Mouse (Mus musculus): Measurements from ENCODE around the gene Rdh11. TPM values are rescaled to one million over a fixed set of nuclear protein-coding genes. Genes with fewer than 3 reads are reported as not detected.

Rdh11 gene
- total RNA-seq, 2 experiments from 2014 or later, result 20.7 to 23.4 TPM

DNA sequence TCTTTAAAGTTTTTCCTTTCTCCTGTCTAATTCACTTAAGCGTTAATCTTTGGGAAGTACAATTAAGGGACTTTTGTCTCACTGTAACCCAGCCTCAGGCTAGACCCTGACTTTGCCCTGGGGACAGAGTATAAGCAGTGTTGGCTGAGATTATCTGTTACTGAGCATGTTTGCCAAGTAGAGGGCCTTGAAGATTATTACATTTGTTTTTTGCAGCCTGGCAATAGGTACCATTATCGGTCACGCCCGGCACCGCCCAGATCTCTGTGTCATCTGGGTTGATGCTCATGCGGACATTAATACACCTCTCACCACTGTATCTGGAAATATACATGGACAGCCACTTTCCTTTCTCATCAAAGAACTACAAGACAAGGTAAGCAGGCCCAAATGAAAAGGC, 42.4 kb downstream of the Rdh11 start:
- intact Hi-C loops (cut with DNase I), result no loop called here
- no peak for DNase-seq (ENCODE audit: low spot score in 2 of 2)

DNA sequence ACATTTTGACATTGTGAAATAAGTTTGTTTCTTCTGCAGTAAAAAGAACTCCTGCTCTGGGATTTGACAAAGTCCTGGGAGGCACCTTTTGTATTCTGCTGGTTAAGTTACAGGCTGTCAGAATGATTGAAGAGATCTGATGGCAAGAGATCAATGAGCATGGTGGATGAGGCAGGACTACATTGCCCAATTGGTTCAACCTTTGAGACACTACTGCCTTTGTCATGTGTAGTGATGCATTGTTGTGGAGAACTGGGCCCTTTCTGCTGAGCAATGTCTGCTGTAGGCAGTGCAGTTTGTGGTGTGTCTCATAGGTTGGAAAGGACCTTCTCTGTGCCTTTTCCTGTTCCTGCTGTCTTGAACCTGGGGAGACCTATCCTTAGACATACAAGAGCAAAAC, 50.7 kb downstream of the Rdh11 start:
- no peak for DNase-seq (ENCODE audit: low spot score in 2 of 2)
- intact Hi-C loops (cut with DNase I), result no loop called here

DNA sequence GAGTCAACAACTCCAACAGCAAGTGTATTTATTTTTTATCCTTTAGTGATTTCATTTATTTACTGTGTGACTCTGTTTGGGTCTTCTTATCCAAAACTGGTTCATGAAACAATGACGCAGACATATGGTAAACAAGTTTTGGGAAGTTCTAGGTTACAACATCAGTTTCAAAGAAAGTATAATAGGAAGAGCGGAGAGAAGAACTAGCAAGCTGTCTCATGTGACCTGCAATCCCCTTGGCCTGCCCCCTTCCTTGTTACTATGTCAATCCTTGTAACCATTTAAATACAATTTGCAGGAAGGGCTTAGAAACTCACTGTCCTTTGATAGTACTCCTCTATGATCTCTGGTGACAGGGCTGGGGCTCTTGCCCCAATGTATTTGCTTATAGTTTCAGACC, 51.3 kb downstream of the Rdh11 start:
- DNase-seq (ENCODE audit: low spot score in 2 of 2), result no peak
- intact Hi-C loops (cut with DNase I), result no loop called here

DNA sequence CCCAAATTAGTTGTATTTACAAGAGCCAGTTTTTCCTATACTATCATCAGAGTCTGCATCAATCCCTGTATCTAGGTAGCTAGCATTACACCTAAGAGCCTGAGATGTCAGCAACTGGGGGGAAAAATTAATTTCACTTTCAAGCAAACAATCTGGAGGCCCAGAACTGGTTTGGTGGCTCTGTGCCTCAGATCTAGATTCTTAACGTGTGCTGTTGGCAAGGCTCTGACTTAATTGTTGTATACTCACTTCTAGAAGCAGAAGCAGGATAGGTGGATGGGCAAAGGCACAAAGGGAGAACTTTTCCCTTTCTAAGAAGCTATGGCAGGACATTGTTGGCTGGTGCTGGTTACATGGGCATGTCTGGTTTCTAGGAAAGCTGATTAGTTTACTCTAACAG, 52.7 kb downstream of the Rdh11 start:
- intact Hi-C loops (cut with DNase I), result no loop called here
- DNase-seq (ENCODE audit: low spot score in 2 of 2), result no peak

DNA sequence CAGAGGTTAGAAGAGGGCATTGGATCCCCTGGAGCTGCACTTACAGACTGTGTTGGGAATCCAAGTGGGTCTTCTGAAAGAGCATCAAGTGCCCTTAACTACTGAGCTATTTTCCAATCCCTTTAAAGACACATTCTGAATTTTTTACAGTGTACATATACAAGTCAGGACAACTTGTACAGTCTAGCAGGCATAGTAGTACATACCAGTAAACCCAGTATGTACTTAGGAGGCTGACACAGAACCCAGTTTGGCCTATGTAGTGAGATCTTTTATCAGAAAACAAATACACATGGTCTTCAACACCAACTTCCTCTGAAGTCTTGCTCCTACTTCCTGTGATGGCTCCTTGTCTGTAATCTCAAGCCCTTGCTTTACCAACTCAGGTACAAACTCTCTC, 53.1 kb downstream of the Rdh11 start:
- intact Hi-C loops (cut with DNase I), result no loop called here

DNA sequence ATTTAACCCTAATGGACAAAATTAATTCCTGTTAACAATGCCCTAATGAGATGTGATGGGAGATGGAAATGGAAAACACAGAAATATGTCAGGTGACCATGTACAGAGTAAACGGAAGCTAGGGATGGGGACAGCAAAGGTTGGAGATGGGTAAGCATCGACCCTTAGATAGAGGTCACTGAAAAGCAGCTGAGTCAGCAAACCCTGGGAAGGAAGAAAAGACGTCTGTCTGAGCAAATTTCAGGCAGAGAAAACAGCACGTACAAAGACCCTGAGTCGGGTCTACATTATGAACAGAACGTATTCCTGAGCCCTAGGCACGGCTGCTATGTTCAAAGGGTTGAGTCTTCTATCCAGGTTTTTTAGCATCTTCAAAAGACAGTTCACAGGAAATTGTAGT, 55.1 kb downstream of the Rdh11 start:
- intact Hi-C loops (cut with DNase I), result no loop called here
- DNase-seq (ENCODE audit: low spot score in 2 of 2), result no peak

More for the DNA sequence above, 53.1 kb downstream of the Rdh11 start:
- DNase-seq (ENCODE audit: low spot score in 2 of 2), result no peak

DNA sequence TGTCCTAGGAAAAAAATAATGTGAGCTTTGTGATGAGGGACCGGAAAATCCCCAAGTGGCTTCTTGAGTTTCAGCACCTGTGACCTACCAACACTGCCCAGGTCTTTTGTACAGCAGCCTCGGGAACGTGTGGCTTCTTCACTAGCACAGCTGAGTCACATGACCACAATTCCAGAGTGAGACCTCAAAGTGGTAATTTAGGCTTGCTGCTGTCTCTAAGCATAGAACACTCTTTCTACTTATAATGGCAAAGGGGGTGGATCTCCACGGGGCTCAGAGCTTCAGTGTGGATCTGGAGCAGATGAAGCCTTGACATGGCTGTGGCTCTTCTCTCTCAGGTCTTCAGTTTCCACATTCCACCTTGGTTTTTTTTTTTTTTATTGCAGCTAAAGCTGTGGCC, 57.0 kb downstream of the Rdh11 start:
- intact Hi-C loops (cut with DNase I), result no loop called here
- DNase-seq (ENCODE audit: low spot score in 2 of 2), result peak in 1 of 2 experiments; percentile 11

DNA sequence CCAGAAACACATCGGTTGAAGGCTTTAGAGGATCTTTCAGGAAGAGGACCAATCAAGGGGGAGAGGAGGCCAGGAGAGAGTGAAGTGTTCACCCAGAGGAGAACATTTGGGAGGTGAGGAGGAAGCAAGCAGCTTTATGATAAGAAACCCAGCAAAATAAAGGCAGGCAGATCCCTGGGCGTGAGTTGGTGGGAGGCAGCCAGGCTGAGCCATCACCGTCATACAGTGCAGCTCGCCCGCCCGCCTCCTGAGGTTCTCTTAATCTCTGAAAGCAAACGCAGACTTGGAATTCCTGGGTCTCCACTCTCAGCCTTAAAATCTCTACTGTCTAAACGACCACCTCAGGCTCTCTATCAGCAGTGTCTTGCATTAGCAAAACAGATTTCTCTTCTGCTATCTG, 57.4 kb downstream of the Rdh11 start:
- intact Hi-C loops (cut with DNase I), result no loop called here
- peak; percentile 8 to 23 for DNase-seq (ENCODE audit: low spot score in 2 of 2)

DNA sequence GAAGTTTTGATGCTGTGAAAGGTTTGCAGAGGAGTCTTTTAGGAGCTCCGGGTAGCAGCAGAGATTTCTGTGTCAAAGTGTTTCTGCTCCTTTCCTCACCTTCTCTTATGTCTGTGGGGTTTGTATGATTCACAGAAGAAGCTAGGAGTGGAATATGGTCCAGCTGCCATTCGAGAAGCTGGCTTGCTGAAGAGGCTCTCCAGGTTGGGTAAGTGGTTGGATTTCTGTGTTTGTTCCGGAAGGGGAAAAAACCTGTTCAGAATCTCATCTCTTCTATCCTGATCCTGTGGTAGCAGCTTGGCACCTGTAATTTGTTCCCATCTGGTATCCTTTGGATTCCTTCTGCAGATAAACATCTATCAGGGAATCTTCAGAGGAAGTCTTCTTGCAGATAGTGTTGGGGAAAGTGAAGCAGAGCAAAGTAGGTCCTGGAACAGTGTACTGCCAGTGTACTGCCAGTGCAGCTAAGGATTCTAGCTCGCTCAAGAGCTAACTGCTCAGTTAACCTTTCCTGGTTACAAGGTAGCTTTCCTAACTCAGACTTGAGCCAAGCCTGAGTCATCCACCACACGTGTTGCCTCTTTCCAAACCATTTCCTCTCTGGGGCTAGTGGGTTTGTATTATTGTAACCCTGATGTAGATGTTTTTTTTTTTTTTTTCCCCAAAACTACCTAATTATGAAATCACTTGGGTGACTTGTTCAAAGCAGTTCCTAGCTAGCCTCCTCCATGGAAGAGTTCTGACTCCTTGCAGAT, 60.2 kb downstream of the Rdh11 start:
- intact Hi-C loops (cut with DNase I), result no loop called here
- DNase-seq (ENCODE audit: low spot score in 2 of 2), result no peak

DNA sequence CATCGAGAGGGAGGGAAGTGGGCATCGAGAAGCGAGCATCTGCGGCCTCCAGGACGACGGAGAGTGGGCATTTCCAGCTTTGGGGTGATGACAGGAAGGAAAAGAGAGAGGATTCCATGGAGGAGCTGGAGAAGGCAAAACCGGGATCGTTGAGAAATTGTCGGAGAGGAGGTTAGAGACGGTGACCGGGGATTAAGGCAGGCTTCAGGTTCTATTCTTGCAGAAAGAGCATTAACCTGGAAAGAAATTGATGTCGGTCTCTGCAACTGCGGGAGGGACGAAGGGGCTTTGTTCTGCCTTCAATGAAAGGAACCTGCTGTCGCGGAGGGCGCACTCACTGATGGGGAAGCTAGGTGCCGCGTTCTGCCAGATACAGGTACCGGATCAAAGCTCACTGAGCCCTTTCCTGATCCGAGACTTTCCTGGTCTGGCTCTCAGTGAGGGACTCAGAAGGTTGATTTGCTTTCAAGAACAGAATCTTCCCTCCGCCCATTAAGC, 60.9 kb downstream of the Rdh11 start:
- intact Hi-C loops (cut with DNase I), result no loop called here
- no peak for DNase-seq (ENCODE audit: low spot score in 2 of 2)

DNA sequence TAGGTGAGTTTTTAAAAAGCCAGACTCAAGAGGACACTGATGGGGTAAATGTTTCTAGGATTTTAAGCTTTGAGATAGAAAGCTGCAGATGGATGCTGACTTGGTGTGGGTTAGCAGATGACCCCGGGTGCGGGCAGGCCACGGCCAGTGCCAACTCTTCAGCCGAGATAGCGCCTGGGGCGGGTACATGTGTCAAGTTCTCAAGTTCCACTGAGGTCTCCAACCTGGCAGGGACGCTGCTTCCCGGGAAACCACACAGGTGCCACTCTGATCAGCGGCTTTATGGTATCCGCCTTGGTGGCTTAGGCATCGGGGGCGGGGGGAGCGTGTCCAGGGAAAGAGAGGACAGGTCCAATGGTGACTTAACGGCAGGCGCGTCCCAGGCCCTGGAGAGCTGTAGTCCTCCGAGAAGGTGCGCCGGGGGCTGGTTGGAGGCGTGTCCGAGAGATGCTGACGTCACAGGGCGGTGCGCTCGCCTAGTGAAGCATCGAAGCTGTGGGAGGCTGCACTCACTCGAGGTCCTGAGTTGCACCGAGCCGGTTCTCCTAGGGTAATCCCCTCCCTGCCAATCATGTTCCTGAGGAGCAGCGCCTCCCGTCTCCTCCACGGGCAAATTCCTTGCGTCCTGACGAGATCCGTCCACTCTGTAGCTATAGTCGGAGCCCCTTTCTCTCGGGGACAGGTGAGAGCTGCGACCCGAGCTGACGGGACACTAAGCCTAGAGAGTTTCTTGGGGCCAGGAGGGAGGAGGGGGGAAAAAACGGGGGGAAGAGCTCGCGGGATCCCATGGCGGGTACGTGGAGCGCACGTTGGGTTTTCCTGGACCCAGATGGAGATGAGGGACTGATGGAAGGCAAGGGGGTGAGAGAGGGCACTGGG, 61.6 kb downstream of the Rdh11 start, which contains the start of gene Arg2:
Arg2 (plus strand) TSS at position 479 of the 879 bp plus-strand sequence.
- intact Hi-C loops (cut with DNase I), result no loop called here
- peak; percentile 67 to 68 for DNase-seq (ENCODE audit: low spot score in 2 of 2)

Other genes starting within 250 kb of the Rdh11 start
- gene Tmem229b, start 184.7 kb downstream of the Rdh11 start, total RNA-seq (2021), result 10 to 100 TPM; 29.6 to 33.1 TPM
- gene Plekhh1, start 163.1 kb downstream of the Rdh11 start, total RNA-seq (2021), result 10 to 100 TPM; 11.3 to 23.6 TPM
- gene Pigh, start 102.6 kb downstream of the Rdh11 start, total RNA-seq (2021), result 10 to 100 TPM in 1 of 2 experiments, 1 to 10 TPM in 1; 9.3 to 10.8 TPM
- 1 to 10 TPM; 2.9 to 3.0 TPM for gene Arg2, start 61.5 kb downstream of the Rdh11 start, total RNA-seq (2021)
- 100 to 1,000 TPM; 234 to 259 TPM for gene Vti1b, start 19.6 kb downstream of the Rdh11 start, total RNA-seq (2021)
- 1 to 10 TPM; 2.0 to 2.1 TPM for gene Rdh12, start 16.6 kb upstream of the Rdh11 start, total RNA-seq (2021)
- 10 to 100 TPM; 25.5 to 33.5 TPM for gene Zfyve26, start 104.0 kb upstream of the Rdh11 start, total RNA-seq (2021)
- gene Rad51b, start 105.0 kb upstream of the Rdh11 start, total RNA-seq (2021), result under 1 TPM in 1 of 2 experiments, not detected in 1; 0.22 TPM